Mouse (Mus musculus) hindbrain, embryonic 14.5 days (tissue): ENCODE measurements at regions not wholly inside any gene's neighbourhood (a gene's known extent, or its start where the extent isn't known, plus 50 kb on each side); places are given as distances from the start of the nearest gene placed in this dataset.
A peak's percentile ranks its signal among the peaks of the same experiment; 100 is the strongest.

Source experiments
- ATAC-seq: fragments of 200-750 bp; cut with Nextera tagmentation; 2 replicates; pipeline ENCODE4 v1.8.0; 2017; ENCODE audit warnings: moderate number of reproducible peaks, mild to moderate bottlenecking, moderate TSS enrichment, moderate library complexity; ENCODE audit not compliant: low FRiP score
- DNase-seq: peaks from one replicate; pipeline ENCODE4 v3.0.0-alpha.2; 2015; ENCODE audit warnings: low spot score
- H3K27ac ChIP-seq: fragments of 300-500 bp; sonication (generic); 2 replicates; pipeline ENCODE4 v1.5.1; 2014; ENCODE audit warnings: mild to moderate bottlenecking, moderate library complexity
- H3K27me3 ChIP-seq: fragments of 300-500 bp; sonication (generic); 2 replicates; pipeline ENCODE4 v1.6.1; 2014; ENCODE audit warnings: mild to moderate bottlenecking, low read length, mixed read lengths; ENCODE audit not compliant: control insufficient read depth, insufficient read depth
- H3K36me3 ChIP-seq: fragments of 300-500 bp; sonication (generic); replicated peaks from 2 replicates; pipeline ENCODE4 v1.6.1; 2014; ENCODE audit not compliant: control insufficient read depth, insufficient read depth
- H3K4me1 ChIP-seq: fragments of 300-500 bp; sonication (generic); replicated peaks from 2 replicates; pipeline ENCODE4 v1.6.1; 2014; ENCODE audit warnings: antibody characterized with exemption, low read length, mixed read lengths; ENCODE audit not compliant: control insufficient read depth, insufficient read depth
- H3K4me2 ChIP-seq: fragments of 300-500 bp; sonication (generic); replicated peaks from 2 replicates; pipeline ENCODE4 v1.6.1; 2014; ENCODE audit warnings: mild to moderate bottlenecking, moderate library complexity
- H3K4me3 ChIP-seq: fragments of 300-500 bp; sonication (generic); replicated peaks from 2 replicates; pipeline ENCODE4 v1.5.1; 2014; ENCODE audit warnings: mild to moderate bottlenecking, low read length
- H3K9ac ChIP-seq: fragments of 300-500 bp; sonication (generic); 2 replicates; pipeline ENCODE4 v1.6.1; 2014
- H3K9me3 ChIP-seq: fragments of 300-500 bp; sonication (generic); 2 replicates; pipeline ENCODE4 v1.6.1; 2016; ENCODE audit warnings: low read length; ENCODE audit not compliant: control insufficient read depth
- WGBS: fragments of 180-500 bp; shearing (Covaris S2); extraction: QIAGEN DNeasy Blood & Tissue Kit; methylation state at CpG from one replicate; pipeline ENCODE4 v1.1.7; 2014; 5-methylcytosine and 5-hydroxymethylcytosine counted together

- Histone ChIP-seq H3K27me3 (no peaks in the 10 kb centered on the region), H3K4me3 (no peak overlapping the region), H3K4me2 (no peak overlapping the region), H3K36me3 (no peaks in the 10 kb centered on the region), H3K27ac (no peak overlapping the region), H3K4me1 (no peaks in the 10 kb centered on the region; the same call in 1 of the 2 replicates), H3K9me3 (no peaks in the 10 kb centered on the region), H3K9ac (no peak overlapping the region)
- no peak for ATAC-seq
- 38% methylated on average over 9 of the region's 9 CpGs for WGBS
- no peak for DNase-seq
Observed at GRCm38 (mm10) chr2:30525295-30525694, 51.3 kb upstream of the Ier5l start.

- H3K9ac ChIP-seq, result no peak overlapping the region
- H3K4me1 ChIP-seq, result no peaks in the 10 kb centered on the region; the same call in 1 of the 2 replicates
- no peak overlapping the region for H3K4me2 ChIP-seq
- no peak overlapping the region for H3K4me3 ChIP-seq
- ATAC-seq (no peak), DNase-seq (no peak)
- H3K27me3 ChIP-seq, result no peaks in the 10 kb centered on the region
- H3K36me3 ChIP-seq, result no peaks in the 10 kb centered on the region
- no peaks in the 10 kb centered on the region for H3K9me3 ChIP-seq
- no peak overlapping the region for H3K27ac ChIP-seq
- WGBS, result 66% methylated on average over 3 of the region's 3 CpGs
Observed at GRCm38 (mm10) chr2:30525831-30526230, 51.8 kb upstream of the Ier5l start.

- Histone ChIP-seq H3K27ac (no peak overlapping the region), H3K4me3 (no peak overlapping the region), H3K9me3 (no peaks in the 10 kb centered on the region), H3K36me3 (no peaks in the 10 kb centered on the region), H3K9ac (no peak overlapping the region), H3K4me2 (no peak overlapping the region), H3K4me1 (no peaks in the 10 kb centered on the region; the same call in 1 of the 2 replicates), H3K27me3 (no peaks in the 10 kb centered on the region)
- 59% methylated on average over 4 of the region's 4 CpGs for WGBS
- ATAC-seq (no peak), DNase-seq (no peak)
Observed at GRCm38 (mm10) chr2:30527495-30527894, 53.5 kb upstream of the Ier5l start.

- Histone ChIP-seq H3K27me3 (no peaks in the 10 kb centered on the region), H3K9ac (no peak overlapping the region), H3K27ac (no peak overlapping the region), H3K36me3 (no peaks in the 10 kb centered on the region), H3K4me1 (no peaks in the 10 kb centered on the region), H3K9me3 (no peaks in the 10 kb centered on the region), H3K4me2 (no peak overlapping the region), H3K4me3 (no peak overlapping the region)
- no peak for ATAC-seq
- DNase-seq, result no peak
Observed at GRCm38 (mm10) chr2:30532948-30533347, 58.9 kb upstream of the Ier5l start.

- Histone ChIP-seq H3K4me3 (no peak overlapping the region), H3K4me1 (no peaks in the 10 kb centered on the region), H3K9me3 (no peaks in the 10 kb centered on the region), H3K9ac (no peak overlapping the region), H3K36me3 (no peaks in the 10 kb centered on the region), H3K27me3 (no peaks in the 10 kb centered on the region), H3K4me2 (no peak overlapping the region), H3K27ac (no peak overlapping the region)
- ATAC-seq (no peak), DNase-seq (no peak)
- 92% methylated on average over 6 of the region's 6 CpGs for WGBS
Observed at GRCm38 (mm10) chr2:30533367-30533766, 59.3 kb upstream of the Ier5l start.

GRCm38 (mm10) chr2:30534485-30534884 lies 60.4 kb upstream of the Cstad start:
- no peaks in the 10 kb centered on the region for H3K4me1 ChIP-seq
- 60% methylated on average over 10 of the region's 10 CpGs for WGBS
- DNase-seq (no peak), ATAC-seq (no peak)
- H3K9me3 ChIP-seq, result no peaks in the 10 kb centered on the region
- no peaks in the 10 kb centered on the region for H3K27me3 ChIP-seq
- H3K36me3 ChIP-seq, result no peaks in the 10 kb centered on the region
- no peak overlapping the region for H3K4me2 ChIP-seq
- H3K9ac ChIP-seq, result no peak overlapping the region
- H3K27ac ChIP-seq, result no peak overlapping the region
- H3K4me3 ChIP-seq, result no peak overlapping the region

- no peak for ATAC-seq
- WGBS, result 70% methylated on average over 1 of the region's 1 CpGs
Observed at GRCm38 (mm10) chr2:30539305-30539704, 55.5 kb upstream of the Cstad start.

GRCm38 (mm10) chr2:30541541-30541940 lies 53.3 kb upstream of the Cstad start:
- 0 out of 2 replicates have a peak overlapping the region, but pooled peaks have one; percentile 7 for H3K9ac ChIP-seq

More at GRCm38 (mm10) chr2:30539305-30539704, 55.5 kb upstream of the Cstad start:
- Histone ChIP-seq H3K4me1 (peaks cover 9% of the 10 kb centered on the region; the same call in 1 of the 2 replicates), H3K4me2 (no peak overlapping the region), H3K36me3 (no peaks in the 10 kb centered on the region), H3K27me3 (no peaks in the 10 kb centered on the region), H3K27ac (no peak overlapping the region), H3K4me3 (no peak overlapping the region), H3K9ac (no peak overlapping the region), H3K9me3 (no peaks in the 10 kb centered on the region)
- DNase-seq, result no peak

GRCm38 (mm10) chr2:30544782-30545435 lies 49.9 kb upstream of the Cstad start:
- Histone ChIP-seq H3K9me3 (no peaks in the 10 kb centered on the region), H3K4me3 (peak overlapping the region; percentile 14; the same call in 1 of the 2 replicates), H3K27me3 (no peaks in the 10 kb centered on the region), H3K9ac (peak overlapping the region; percentile 37), H3K27ac (peak overlapping the region; percentile 76), H3K4me2 (peak overlapping the region; percentile 46), H3K4me1 (peaks cover 30% of the 10 kb centered on the region), H3K36me3 (no peaks in the 10 kb centered on the region)
- ATAC-seq, result peak; percentile 88
- peak; percentile 89 for DNase-seq
- 2% methylated on average over 35 of the region's 35 CpGs for WGBS

More at GRCm38 (mm10) chr2:30541541-30541940, 53.3 kb upstream of the Cstad start:
- Histone ChIP-seq H3K4me1 (peaks cover 30% of the 10 kb centered on the region), H3K4me2 (no peak overlapping the region), H3K9me3 (no peaks in the 10 kb centered on the region), H3K27me3 (no peaks in the 10 kb centered on the region), H3K4me3 (no peak overlapping the region), H3K27ac (peak overlapping the region; percentile 69), H3K36me3 (no peaks in the 10 kb centered on the region)
- WGBS, result 40% methylated on average over 4 of the region's 4 CpGs
- ATAC-seq (no peak), DNase-seq (no peak)
